Mouse (Mus musculus) urinary bladder, adult 2 months (tissue): Measurements from ENCODE around the gene Rxfp4. TPM values are rescaled to one million over a fixed set of nuclear protein-coding genes. Genes with fewer than 3 reads are reported as not detected.
"Not testable (repeated sequence)": the region's sequence is repeated elsewhere in the genome, so short reads cannot be mapped to it uniquely, and the experiment has no call there.

ENCODE experiments used
- DNase-seq: peaks from one replicate; pipeline ENCODE4 v3.0.0; 2022; ENCODE audit warnings: low spot score
- polyA plus RNA-seq: library from polyadenylated mRNA; depleted of rRNA; stranded (reverse); fragments of >200 nt; gene quantifications from 2 replicates; pipeline ENCODE4 v1.2.3, GENCODE M21; 2012; rRNA removed

Gene Rxfp4
- polyA plus RNA-seq, 1 experiment, result not detected

GRCm38 (mm10) chr3:88609066-88609465 lies 43.9 kb downstream of the Rxfp4 start:
- no peak for DNase-seq

- no peak for DNase-seq
These were observed 45.2 kb downstream of the Rxfp4 start for GRCm38 (mm10) chr3:88607758-88608138.

GRCm38 (mm10) chr3:88607065-88607757 lies 45.7 kb downstream of the Rxfp4 start:
- DNase-seq, result peak; percentile 79

- not testable (repeated sequence) for DNase-seq
These were observed 47.3 kb downstream of the Rxfp4 start, which contains the start of gene Arhgef2 for GRCm38 (mm10) chr3:88605666-88606065. Gene Arhgef2, plus strand, starts transcription at chr3:88605966.

- DNase-seq, result no peak
These were observed 48.1 kb downstream of the Rxfp4 start for GRCm38 (mm10) chr3:88604863-88605262.

- DNase-seq, result no peak
These were observed 49.2 kb downstream of the Rxfp4 start for GRCm38 (mm10) chr3:88603714-88604161.

- DNase-seq, result no peak
These were observed 50.5 kb downstream of the Rxfp4 start for GRCm38 (mm10) chr3:88602466-88602865.

Other genes starting within 250 kb of the Rxfp4 start
- gene Pmf1, start 242.8 kb downstream of the Rxfp4 start, polyA plus RNA-seq, result 25.4 and 27.2 TPM in 2 replicates
- gene Slc25a44, start 228.0 kb downstream of the Rxfp4 start, polyA plus RNA-seq, result 18.7 and 19.8 TPM in 2 replicates
- gene Sema4a, start 192.0 kb downstream of the Rxfp4 start, polyA plus RNA-seq, result 63.2 and 63.3 TPM in 2 replicates
- gene Lmna, start 143.2 kb downstream of the Rxfp4 start, polyA plus RNA-seq, result 171 and 182 TPM in 2 replicates
- gene Mex3a, start 120.7 kb downstream of the Rxfp4 start, polyA plus RNA-seq, result 1.7 and 1.8 TPM in 2 replicates
- 135 and 174 TPM in 2 replicates for gene Rab25, start 104.8 kb downstream of the Rxfp4 start, polyA plus RNA-seq
- 124 and 134 TPM in 2 replicates for gene Lamtor2, start 100.1 kb downstream of the Rxfp4 start, polyA plus RNA-seq
- 36.9 and 38.6 TPM in 2 replicates for gene Ubqln4, start 99.4 kb downstream of the Rxfp4 start, polyA plus RNA-seq
- gene Ssr2, start 77.3 kb downstream of the Rxfp4 start, polyA plus RNA-seq, result 128 and 150 TPM in 2 replicates
- 47.7 and 57.3 TPM in 2 replicates for gene Arhgef2, start 47.2 kb downstream of the Rxfp4 start, polyA plus RNA-seq
- gene Khdc4, start 32.7 kb upstream of the Rxfp4 start, polyA plus RNA-seq, result 76.3 and 121 TPM in 2 replicates
- 81.4 and 89.3 TPM in 2 replicates for gene Rit1, start 63.7 kb upstream of the Rxfp4 start, polyA plus RNA-seq
- 9.7 and 11.3 TPM in 2 replicates for gene Syt11, start 122.0 kb upstream of the Rxfp4 start, polyA plus RNA-seq
- 15.2 and 19.1 TPM in 2 replicates for gene Gon4l, start 182.1 kb upstream of the Rxfp4 start, polyA plus RNA-seq